Mouse (Mus musculus) layer of hippocampus, postnatal 14 days (tissue): Measurements from ENCODE around the gene Trim50. TPM values are rescaled to one million over a fixed set of nuclear protein-coding genes. Genes with fewer than 3 reads are reported as not detected.
A peak's percentile ranks its signal among the peaks of the same experiment; 100 is the strongest.
"Not testable (repeated sequence)": the region's sequence is repeated elsewhere in the genome, so short reads cannot be mapped to it uniquely, and the experiment has no call there.

Experiments
- DNase-seq, 2 experiments: peaks; one replicate each; pipeline ENCODE4 v3.0.0; 2021 to 2022; ENCODE audit warnings: low spot score in 2 of 2, mixed read lengths in 1 of 2
- total RNA-seq, 2 experiments: library from RNA; stranded (reverse); gene quantifications; 2 replicates each; pipeline ENCODE4 v1.2.3; 2021

Trim50 gene
- total RNA-seq, 2 experiments from 2014 or later: not detected

- not testable (repeated sequence) for DNase-seq
These were observed 16.1 kb downstream of the Trim50 start for GRCm38 (mm10) chr5:135369196-135369595.

DNA sequence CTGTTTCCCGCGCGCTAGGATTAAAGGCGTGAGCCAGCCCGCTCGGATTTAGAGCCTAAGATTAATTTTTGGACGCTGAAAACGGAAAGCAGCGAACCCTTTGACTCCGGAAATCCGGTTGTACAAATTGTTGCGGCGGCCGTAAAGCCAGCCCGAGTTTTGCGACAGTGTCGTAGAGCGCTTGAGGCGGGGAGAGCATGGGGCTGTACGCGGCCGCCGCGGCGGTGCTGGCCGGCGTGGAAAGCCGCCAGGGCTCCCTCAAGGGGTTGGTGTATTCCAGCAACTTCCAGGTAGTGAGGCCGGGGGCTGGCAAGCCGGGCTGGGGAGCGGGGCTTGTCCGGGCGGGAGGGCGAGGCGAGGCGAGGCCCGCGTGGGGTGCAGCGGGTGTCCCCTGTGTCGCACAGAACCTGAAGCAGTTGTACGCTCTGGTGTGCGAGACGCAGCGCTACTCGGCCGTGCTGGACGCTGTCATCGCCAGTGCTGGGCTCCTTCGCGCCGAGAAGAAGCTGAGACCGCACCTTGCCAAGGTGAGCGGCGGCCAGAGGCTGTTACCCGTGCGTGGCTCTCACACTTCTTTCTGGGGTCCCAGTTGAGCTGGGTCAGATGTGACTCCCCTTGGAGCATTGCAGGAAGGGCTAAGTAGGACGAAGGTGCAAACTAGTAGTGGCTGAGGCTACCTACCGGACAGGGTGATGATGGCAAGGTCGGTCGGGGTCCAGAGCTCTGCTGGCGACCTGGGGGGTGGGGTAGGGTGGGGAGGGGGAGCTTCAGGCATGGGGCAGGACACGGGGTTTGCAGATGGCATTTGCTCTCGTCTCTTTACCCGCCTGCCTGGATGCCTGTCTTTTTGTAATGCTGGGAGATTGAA is 16.9 kb downstream of the Trim50 start, which contains the start of gene Nsun5:
TSS of gene Nsun5 (plus strand) at position 167 of the 868 bp plus-strand sequence.
- DNase-seq: peak; percentile 93 to 96

DNA sequence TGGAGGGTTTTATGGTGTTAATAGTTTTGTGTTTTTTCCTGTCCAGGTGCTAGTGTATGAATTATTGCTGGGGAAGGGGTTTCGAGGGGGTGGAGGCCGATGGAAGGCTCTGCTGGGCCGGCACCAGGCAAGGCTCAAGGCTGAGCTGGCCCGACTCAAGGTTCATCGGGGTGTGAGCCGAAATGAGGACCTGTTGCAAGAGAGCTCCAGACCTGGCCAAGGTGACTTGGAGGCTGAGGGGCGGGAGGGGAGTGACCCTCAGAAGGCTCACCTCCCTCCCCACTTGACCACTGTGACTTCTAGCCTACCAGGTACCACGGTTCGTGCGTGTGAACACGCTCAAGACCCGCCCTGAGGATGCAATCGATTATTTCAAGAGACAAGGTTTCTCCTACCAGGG is 18.1 kb downstream of the Trim50 start:
- no peak for DNase-seq

GRCm38 (mm10) chr5:135373601-135374000 is 20.5 kb downstream of the Trim50 start:
- DNase-seq: no peak

DNA sequence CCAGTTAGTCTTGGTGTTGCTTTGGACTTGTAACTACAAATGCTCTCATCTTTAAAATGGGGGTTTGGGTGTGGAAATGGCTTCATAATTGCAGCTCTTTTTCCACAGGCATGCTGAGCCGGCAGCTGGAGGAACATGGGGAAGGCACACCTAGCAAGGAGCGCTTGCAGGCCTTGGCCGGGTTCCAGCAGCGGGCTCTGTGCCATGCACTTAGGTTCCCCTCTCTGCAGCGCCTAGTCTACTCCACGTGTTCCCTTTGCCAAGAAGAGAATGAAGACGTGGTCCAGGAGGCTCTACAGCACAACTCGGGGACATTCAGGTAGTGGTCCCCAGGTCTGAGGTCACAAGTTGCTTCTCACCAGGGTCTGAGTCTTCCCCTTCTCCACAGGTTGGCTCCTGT is 22.1 kb downstream of the Trim50 start:
- DNase-seq: no peak

- no peak for DNase-seq
These were observed 23.2 kb downstream of the Trim50 start for GRCm38 (mm10) chr5:135376341-135376740.

GRCm38 (mm10) chr5:135380681-135381080 is 27.6 kb downstream of the Trim50 start:
- no peak for DNase-seq

GRCm38 (mm10) chr5:135381356-135381925 is 28.3 kb downstream of the Trim50 start:
- no peak for DNase-seq

DNA sequence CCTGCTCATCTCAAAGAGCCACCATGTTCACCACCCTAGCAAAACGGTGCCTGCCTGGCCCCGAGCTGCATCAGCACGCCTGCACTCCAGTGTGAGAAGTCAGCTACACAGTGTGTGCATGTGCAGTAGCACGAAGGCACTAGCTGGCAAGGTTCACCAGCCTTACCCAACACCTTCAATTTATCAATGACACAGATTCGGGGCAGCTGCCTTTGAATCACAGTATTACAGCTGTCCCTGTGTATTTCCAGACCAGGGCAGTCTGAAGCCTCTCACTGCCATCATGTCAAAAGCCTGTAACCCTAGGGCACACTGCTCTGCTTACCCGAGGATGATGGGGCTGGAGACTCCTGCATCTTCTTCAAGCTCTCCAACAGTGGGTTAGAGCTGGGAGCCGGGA is 29.7 kb downstream of the Trim50 start:
- DNase-seq: no peak

DNA sequence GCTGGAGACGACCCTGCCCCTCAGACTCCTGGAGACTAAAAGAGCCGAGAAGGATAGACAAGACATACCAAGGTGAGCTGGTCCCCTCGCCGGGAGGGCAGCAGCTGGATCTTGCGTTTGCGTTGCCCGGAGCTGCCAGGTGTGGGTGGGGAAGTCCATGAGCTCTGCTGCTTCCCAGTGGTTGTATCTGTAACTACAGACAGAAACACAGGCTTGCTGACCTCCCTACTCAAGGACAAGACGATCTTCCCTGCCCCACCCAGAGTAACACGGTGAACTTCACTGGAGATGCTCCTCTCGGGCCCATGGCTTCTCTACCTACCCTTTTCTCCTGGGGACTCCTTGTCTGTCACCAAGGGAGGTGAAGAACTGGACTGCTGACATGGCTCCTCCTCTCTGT is 30.7 kb downstream of the Trim50 start:
- no peak for DNase-seq

DNA sequence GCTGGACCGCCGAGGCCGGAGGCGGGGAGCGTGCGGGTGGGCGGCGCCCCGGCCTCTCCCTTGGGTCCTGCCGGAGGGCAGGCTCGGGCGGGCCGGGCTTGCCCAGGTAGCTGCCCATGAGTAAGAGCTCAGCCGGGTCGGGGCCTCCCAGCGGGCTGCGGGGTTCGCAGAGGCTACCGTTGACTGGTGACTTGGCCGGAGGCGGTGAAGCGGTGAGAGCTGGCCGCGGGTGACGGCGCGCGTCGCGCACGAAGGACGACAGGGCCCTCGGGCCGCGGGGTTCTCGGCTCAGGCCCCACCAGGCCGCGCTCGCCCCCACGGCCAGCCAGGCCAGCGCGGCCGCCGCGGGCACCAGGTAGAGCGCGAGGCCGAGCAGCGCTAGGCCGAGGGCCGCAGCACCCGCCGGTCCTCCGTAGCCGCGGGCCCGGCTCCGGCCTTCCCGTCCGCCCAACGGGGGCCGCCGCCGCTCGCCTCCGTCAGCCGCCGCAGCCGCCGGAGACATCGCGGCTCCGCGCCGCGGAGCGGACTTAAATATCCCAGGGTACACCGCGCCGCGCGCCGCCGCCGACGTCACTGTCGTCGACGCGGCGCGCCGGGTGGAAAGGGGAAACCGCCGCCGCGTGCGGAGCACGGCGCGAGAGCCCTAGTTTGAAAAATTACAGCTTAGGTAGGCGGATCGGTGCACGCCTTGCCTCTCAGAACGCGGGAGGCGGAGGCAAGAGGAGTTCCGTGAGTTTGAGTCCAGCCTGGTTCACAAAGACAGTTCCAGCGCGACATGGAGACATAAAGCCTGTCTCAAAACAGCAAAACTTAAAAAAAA is 41.1 kb downstream of the Trim50 start, which contains the start of gene Pom121:
TSS of gene Pom121 (minus strand) at position 543 of the 820 bp plus-strand sequence.
- DNase-seq: peak; percentile 75 to 77

DNA sequence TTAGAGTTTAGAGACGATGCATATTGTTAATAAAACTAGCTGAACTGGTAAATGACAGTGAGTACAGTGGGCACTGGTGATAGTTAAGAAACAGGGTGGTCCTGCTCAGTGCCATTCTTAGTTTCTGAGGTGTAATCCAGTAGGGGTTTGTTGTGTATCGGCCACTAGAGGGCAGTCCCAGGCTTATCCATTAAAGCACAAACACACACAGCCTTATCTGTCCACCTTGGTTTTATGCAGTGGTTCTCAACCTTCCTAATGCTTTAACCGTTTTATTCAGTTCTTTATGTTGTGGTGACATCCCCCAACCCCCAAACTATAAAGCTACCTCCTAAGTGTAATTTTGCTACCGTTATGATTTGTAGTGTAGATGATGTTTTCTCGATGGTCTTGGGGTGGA is 42.7 kb downstream of the Trim50 start:
- DNase-seq: peak in 1 of 2 experiments; percentile 54

- no peak for DNase-seq
These were observed 46.3 kb downstream of the Trim50 start for GRCm38 (mm10) chr5:135399382-135399781.

GRCm38 (mm10) chr5:135400244-135400643 is 47.1 kb downstream of the Trim50 start:
- peak; percentile 65 to 78 for DNase-seq

DNA sequence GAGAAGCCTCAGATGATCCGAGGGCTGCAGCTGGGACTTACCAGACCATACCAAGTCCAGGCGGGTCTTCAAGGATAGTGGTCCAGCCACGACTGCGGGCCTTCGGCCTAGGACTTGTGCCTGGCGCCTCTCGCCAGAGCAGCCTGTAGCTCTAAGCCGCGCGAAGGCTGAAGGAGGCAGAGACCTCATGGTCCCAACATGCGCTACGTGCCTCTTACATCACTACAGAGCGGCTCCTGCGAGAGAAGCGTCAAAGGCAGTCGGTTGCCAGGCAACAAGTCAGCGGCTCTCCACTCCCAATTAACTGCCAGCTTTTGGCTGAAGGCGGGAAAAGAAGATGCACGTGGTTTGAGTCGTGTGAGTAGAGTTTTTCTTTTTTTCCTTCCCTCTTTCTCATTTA is 51.5 kb downstream of the Trim50 start:
- peak; percentile 41 to 59 for DNase-seq

DNA sequence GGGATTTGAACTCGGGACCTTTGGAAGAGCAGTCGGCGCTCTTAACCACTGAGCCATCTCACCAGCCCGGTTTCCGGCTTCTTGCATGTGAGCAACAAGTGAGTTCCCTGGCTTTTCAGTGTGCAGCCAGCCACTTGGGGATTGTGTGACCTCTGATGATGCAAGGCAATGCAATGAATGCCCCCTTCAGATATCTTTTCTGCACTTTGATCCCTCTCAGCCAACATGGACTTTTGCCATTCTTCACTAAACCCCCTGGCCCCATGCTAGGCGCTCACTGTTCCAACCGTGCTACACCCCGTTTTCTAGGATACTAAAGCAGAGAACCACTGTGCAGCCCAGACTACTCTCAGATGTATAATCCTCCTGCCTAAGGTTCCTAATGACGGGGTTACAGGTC is 52.3 kb downstream of the Trim50 start:
- DNase-seq: no peak

DNA sequence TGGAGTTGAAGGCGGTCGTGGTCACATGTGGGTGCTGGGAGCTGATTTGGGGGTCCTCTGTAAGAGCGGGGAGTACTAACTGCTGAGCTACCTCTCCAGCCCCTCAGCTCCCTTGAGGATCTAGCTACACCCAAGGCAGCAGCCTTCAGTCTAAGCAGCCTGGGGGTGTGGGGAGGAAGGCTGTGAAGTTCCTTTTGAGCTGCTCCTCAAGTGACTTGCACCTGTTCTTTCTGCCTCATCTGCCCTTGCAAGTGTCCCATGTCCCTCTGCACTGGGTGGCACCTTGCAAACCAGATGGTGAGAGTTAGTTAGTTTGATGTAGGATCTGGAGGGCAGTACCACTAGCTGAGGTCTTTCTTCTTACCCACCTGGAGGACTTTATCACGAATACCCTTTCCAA is 55.0 kb downstream of the Trim50 start:
- no peak for DNase-seq

DNA sequence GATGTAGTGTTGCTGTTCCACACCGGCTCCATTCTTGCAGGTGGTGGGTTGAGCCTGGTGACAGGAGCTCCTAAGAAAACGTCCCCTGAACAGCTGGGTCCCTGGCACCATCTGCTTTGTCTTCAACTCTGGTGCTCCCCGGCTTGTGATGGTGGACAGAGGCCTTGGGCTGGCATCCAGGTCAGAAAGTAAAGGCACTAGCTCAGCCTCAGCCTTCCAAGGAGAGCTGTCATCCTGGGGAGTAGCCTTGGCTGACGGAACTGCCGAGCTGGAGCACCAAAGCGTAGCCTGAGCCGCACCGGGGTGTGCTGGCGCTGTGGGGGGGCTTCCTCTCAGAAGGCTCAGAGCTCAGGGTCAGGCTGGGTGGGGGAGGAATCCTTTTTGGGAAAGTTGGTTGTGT is 57.2 kb downstream of the Trim50 start:
- no peak for DNase-seq
